Mouse (Mus musculus) small intestine, adult 2 months (tissue): ENCODE results near the gene Cetn2.

Experiments used
- CTCF ChIP-seq: fragments of 200-500 bp; IDR thresholded peaks from 2 replicates; pipeline ENCODE4 v1.5.1; 2012; ENCODE audit warnings: low read depth, mild to moderate bottlenecking, control low read depth, inconsistent platforms, low read length, moderate library complexity, mixed read lengths; ENCODE audit not compliant: insufficient replicate concordance, insufficient read length; ENCODE audit errors: extremely low read depth
- POLR2A ChIP-seq: fragments of 200-500 bp; IDR thresholded peaks from 2 replicates; pipeline ENCODE4 v1.6.1; 2012; ENCODE audit warnings: low read depth, mild to moderate bottlenecking, control low read depth, inconsistent platforms, low read length, moderate library complexity

DNA sequence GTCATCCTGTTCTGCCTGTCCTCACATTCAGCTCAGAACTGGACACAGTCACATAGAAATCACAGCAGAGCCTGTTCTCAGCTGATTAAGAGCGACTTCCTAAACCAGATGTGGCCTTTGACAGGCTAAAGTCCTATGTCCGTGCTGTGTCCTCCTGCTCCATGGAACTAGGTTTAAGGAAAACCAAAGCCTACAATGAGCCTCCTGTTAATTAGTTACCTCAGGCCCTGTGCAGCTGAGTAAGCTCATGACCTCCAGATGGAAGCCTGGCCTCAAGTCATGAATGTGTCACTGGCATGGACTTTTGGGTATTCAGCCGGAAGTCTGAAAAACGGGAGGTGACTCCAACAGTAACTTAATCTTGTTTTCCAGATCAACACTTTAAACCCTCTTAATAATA lies 35.3 kb upstream of the Cetn2 start:
- no peak for TF ChIP-seq CTCF
- no peak for TF ChIP-seq POLR2A
